8 mouse cellular contexts compared by ENCODE assay signal in the genomic region with DNA sequence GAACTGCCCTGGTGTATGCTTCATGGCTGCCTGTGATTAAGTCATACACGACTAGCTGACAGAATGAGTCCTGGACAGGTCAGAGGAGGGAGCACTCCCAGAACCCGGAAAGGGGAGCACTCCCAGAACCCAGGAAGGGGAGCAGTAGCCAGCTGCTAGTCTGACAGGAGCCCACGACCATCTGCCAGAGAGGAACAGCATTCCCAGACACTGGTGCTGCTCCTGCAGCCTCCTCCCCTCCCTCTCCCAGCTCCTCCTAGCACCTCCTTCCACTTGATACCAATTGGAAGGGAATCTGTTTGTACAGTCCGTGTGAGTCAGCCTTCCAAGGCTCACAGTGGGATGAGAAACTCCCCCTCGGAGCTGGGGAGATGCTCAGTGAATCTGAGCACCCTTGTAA. TPM values are rescaled to one million over a fixed set of nuclear protein-coding genes. Genes with fewer than 3 reads are reported as not detected.
A peak's percentile ranks its signal among the peaks of the same experiment; 100 is the strongest.
DNase-seq lines count a peak whose midpoint lies in the region; ATAC-seq and TF ChIP-seq lines count a peak whose summit lies in the region.

No protein-coding gene starts in this region.

- peak; percentile 60; the same call in 1 of the 2 replicates for ATAC-seq in forebrain, postnatal 0 days

- DNase-seq in layer of hippocampus, adult 11-12 months (ENCODE audit: low spot score), result peak; percentile 65
- DNase-seq in layer of hippocampus, postnatal 25 days (ENCODE audit: extremely low spot score in 1 of 2, low spot score in 1 of 2), result no peak
- DNase-seq in forebrain, postnatal 0 days, result no peak
- DNase-seq in layer of hippocampus, adult 8-10 months (ENCODE audit: low spot score in 2 of 2), result peak; percentile 70 to 76
- peak; percentile 86 for DNase-seq in right cerebral cortex, adult 18-20 months
- DNase-seq in testis, postnatal 10 days (ENCODE audit: low spot score), result no peak
- no peak for DNase-seq in T-cell, adult 2 months (ENCODE audit: low spot score)
- DNase-seq in embryo, embryonic 10.5 days (ENCODE audit: low spot score), result no peak

- no peaks in the 10 kb centered on the region for H3K9me3 ChIP-seq in forebrain, postnatal 0 days (ENCODE audit: low read length)

- no peaks in the 10 kb centered on the region for H3K36me3 ChIP-seq in forebrain, postnatal 0 days (ENCODE audit: insufficient read depth)

- H3K27ac ChIP-seq in forebrain, postnatal 0 days (ENCODE audit: low read depth, low read length), result peak overlapping the region; percentile 59; the same call in 1 of the 2 replicates

- WGBS in forebrain, postnatal 0 days, result 29% methylated on average over 5 of the region's 5 CpGs

- H3K4me2 ChIP-seq in forebrain, postnatal 0 days (ENCODE audit: low read depth), result no peak overlapping the region

- no peaks in the 10 kb centered on the region for H3K27me3 ChIP-seq in forebrain, postnatal 0 days (ENCODE audit: insufficient read depth, low read length)

- no peak overlapping the region for H3K4me3 ChIP-seq in forebrain, postnatal 0 days (ENCODE audit: low read depth, low read length)

- no peak for TF ChIP-seq CTCF in forebrain, postnatal 0 days (IDR thresholded peaks at IDR 0.05; ENCODE audit: low read depth)

- H3K4me1 ChIP-seq in forebrain, postnatal 0 days (ENCODE audit: insufficient read depth), result no peaks in the 10 kb centered on the region

- peak overlapping the region; percentile 22; the same call in 1 of the 2 replicates for H3K9ac ChIP-seq in forebrain, postnatal 0 days

RNA-seq across cellular contexts. Expression of gene Zfp706, which starts 35.0 kb away (rescaled TPM):
- total RNA-seq in layer of hippocampus, postnatal 25 days (2021), result 100 to 1,000 TPM; 290 to 309 TPM
- 66.6 and 71.0 TPM in 2 replicates for total RNA-seq in forebrain, postnatal 0 days (2014; rRNA removed)
- 575 and 586 TPM in 2 replicates for polyA plus RNA-seq in forebrain, postnatal 0 days (2015; fragmentation: Nextera tagmentation; extraction: Ambion mirVana)
- total RNA-seq in layer of hippocampus, adult 8-10 months (2022), result 100 to 1,000 TPM; 229 to 299 (median 248) TPM

Comparison
In these comparisons a context has a peak if more than half of its experiments do, and no peak if none do; other contexts are left out.
1. DNase-seq: peak in layer of hippocampus, adult 11-12 months (single experiment), layer of hippocampus, adult 8-10 months (2 of 2) and right cerebral cortex, adult 18-20 months (single experiment); none in layer of hippocampus, postnatal 25 days (0 of 2), forebrain, postnatal 0 days (single experiment), testis, postnatal 10 days (single experiment), T-cell, adult 2 months (single experiment) and embryo, embryonic 10.5 days (single experiment).